Mouse (Mus musculus) embryonic fibroblast, embryonic 13.5 days (primary cell): ENCODE data around the gene Baz2a.

Source experiments
- CTCF ChIP-seq: IDR thresholded peaks from 2 replicates; pipeline ENCODE4 v1.5.1; 2011; ENCODE audit warnings: mild to moderate bottlenecking, control low read depth, low read length, moderate library complexity, borderline replicate concordance; ENCODE audit not compliant: insufficient read depth
- POLR2A ChIP-seq: IDR thresholded peaks from 2 replicates; pipeline ENCODE4 v1.6.1; 2011; ENCODE audit warnings: low read depth, mild to moderate bottlenecking, control low read depth, low read length, moderate library complexity

GRCm38 (mm10) chr10:128058184-128058583, 33.2 kb upstream of the Baz2a start:
- TF ChIP-seq CTCF = no peak
- no peak for TF ChIP-seq POLR2A
